8 mouse cellular contexts compared by ENCODE assay signal in the genomic region with DNA sequence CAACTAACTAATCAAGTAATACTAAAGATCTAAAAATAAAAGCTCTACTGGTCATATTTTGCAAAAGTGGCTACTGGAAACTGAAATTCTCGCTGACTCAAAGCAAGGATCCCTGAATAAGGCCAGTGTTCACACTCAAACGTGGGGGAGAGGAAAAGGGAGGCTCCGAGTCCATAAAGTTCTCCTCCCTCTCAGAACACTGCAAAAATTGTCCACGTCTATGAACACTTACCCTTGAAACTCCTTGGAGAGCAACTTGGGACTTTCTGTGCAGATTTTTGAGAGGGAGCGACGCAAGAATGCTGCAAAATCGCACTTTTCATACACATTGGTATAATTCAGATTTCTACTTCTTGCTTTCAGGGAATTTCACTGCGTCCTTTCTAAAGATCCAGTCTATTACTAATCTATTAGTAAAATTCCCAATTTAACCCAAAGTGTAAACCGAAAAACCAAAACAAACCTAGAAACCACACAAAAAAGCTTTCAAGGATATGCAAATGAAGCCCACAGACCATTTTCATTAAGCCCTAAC. TPM values are rescaled to one million over a fixed set of nuclear protein-coding genes. Genes with fewer than 3 reads are reported as not detected.
DNase-seq lines count a peak whose midpoint lies in the region; ATAC-seq lines count a peak whose summit lies in the region.

No protein-coding gene starts in this region.

- H3K9ac ChIP-seq in embryonic facial prominence, embryonic 14.5 days (ENCODE audit: low read depth, low read length): peak overlapping the region; percentile 96
- peak overlapping the region; percentile 82 for H3K9ac ChIP-seq in intestine, embryonic 14.5 days (ENCODE audit: low read length)
- H3K9ac ChIP-seq in midbrain, embryonic 14.5 days (replicated peaks; ENCODE audit: low read length): peak overlapping the region; percentile 90

- H3K27me3 ChIP-seq in megakaryocyte, embryonic 14.5 days (replicated peaks): no peaks in the 10 kb centered on the region
- no peaks in the 10 kb centered on the region for H3K27me3 ChIP-seq in embryonic facial prominence, embryonic 14.5 days (replicated peaks; ENCODE audit: control insufficient read depth, insufficient read depth, low read length)
- H3K27me3 ChIP-seq in intestine, embryonic 14.5 days (replicated peaks; ENCODE audit: control insufficient read depth, insufficient read depth, low read length): no peaks in the 10 kb centered on the region
- H3K27me3 ChIP-seq in midbrain, embryonic 14.5 days (ENCODE audit: control insufficient read depth, insufficient read depth, low read length): no peaks in the 10 kb centered on the region

- H3K9me3 ChIP-seq in megakaryocyte, embryonic 14.5 days: no peaks in the 10 kb centered on the region
- H3K9me3 ChIP-seq in embryonic facial prominence, embryonic 14.5 days (ENCODE audit: control insufficient read depth, low read length): no peaks in the 10 kb centered on the region
- H3K9me3 ChIP-seq in intestine, embryonic 14.5 days (ENCODE audit: control insufficient read depth, low read length): no peaks in the 10 kb centered on the region
- no peaks in the 10 kb centered on the region for H3K9me3 ChIP-seq in midbrain, embryonic 14.5 days (ENCODE audit: control insufficient read depth, low read length)

- H3K4me2 ChIP-seq in embryonic facial prominence, embryonic 14.5 days (ENCODE audit: low read depth, low read length): peak overlapping the region; percentile 82
- H3K4me2 ChIP-seq in intestine, embryonic 14.5 days (ENCODE audit: low read length): peak overlapping the region; percentile 62
- peak overlapping the region; percentile 91 for H3K4me2 ChIP-seq in midbrain, embryonic 14.5 days (ENCODE audit: low read length)

- peak overlapping the region; percentile 100 for H3K4me3 ChIP-seq in megakaryocyte, embryonic 14.5 days (replicated peaks)
- peak overlapping the region; percentile 92 for H3K4me3 ChIP-seq in embryonic facial prominence, embryonic 14.5 days (ENCODE audit: low read depth, low read length)
- H3K4me3 ChIP-seq in intestine, embryonic 14.5 days (ENCODE audit: low read depth, low read length): peak overlapping the region; percentile 83
- peak overlapping the region; percentile 98 for H3K4me3 ChIP-seq in midbrain, embryonic 14.5 days (replicated peaks; ENCODE audit: low read depth, low read length)

- 6% methylated on average over 9 of the region's 9 CpGs for WGBS in embryonic facial prominence, embryonic 14.5 days
- 7% methylated on average over 9 of the region's 9 CpGs for WGBS in intestine, embryonic 14.5 days
- WGBS in midbrain, embryonic 14.5 days: 13% methylated on average over 9 of the region's 9 CpGs

- peak overlapping the region; percentile 100 for H3K27ac ChIP-seq in embryonic facial prominence, embryonic 14.5 days (replicated peaks; ENCODE audit: low read depth, low read length)
- peak overlapping the region; percentile 99 for H3K27ac ChIP-seq in intestine, embryonic 14.5 days (ENCODE audit: low read depth)
- H3K27ac ChIP-seq in midbrain, embryonic 14.5 days (replicated peaks; ENCODE audit: low read depth, low read length): peak overlapping the region; percentile 98; the same call in 1 of the 2 replicates

- H3K36me3 ChIP-seq in megakaryocyte, embryonic 14.5 days (replicated peaks; ENCODE audit: low read length): peaks cover 34% of the 10 kb centered on the region
- peaks cover 7% of the 10 kb centered on the region for H3K36me3 ChIP-seq in embryonic facial prominence, embryonic 14.5 days (ENCODE audit: control insufficient read depth, insufficient read depth, low read length)
- H3K36me3 ChIP-seq in intestine, embryonic 14.5 days (ENCODE audit: control insufficient read depth, insufficient read depth, low read length): peaks cover 10% of the 10 kb centered on the region; the same call in 1 of the 2 replicates
- no peaks in the 10 kb centered on the region for H3K36me3 ChIP-seq in midbrain, embryonic 14.5 days (ENCODE audit: control insufficient read depth, insufficient read depth, low read length)

- ATAC-seq in megakaryocyte, adult 5-6 weeks (ENCODE audit: poor library complexity, severe bottlenecking): no peak
- no peak for ATAC-seq in embryonic facial prominence, embryonic 14.5 days (ENCODE audit: low read depth)
- ATAC-seq in intestine, embryonic 14.5 days (replicated peaks; ENCODE audit: low FRiP score, low TSS enrichment, low read depth): no peak
- ATAC-seq in midbrain, embryonic 14.5 days (ENCODE audit: low FRiP score, low TSS enrichment): no peak

- H3K4me1 ChIP-seq in megakaryocyte, embryonic 14.5 days: peaks cover 27% of the 10 kb centered on the region
- peaks cover 5% of the 10 kb centered on the region; the same call in 1 of the 2 replicates for H3K4me1 ChIP-seq in embryonic facial prominence, embryonic 14.5 days (ENCODE audit: control insufficient read depth, insufficient read depth, low read length)
- peaks cover 11% of the 10 kb centered on the region; the same call in 1 of the 2 replicates for H3K4me1 ChIP-seq in intestine, embryonic 14.5 days (replicated peaks; ENCODE audit: control insufficient read depth, insufficient read depth, low read length)
- peaks cover 14% of the 10 kb centered on the region; the same call in 1 of the 2 replicates for H3K4me1 ChIP-seq in midbrain, embryonic 14.5 days (ENCODE audit: control insufficient read depth, insufficient read depth, low read length)

- peak; percentile 43 for DNase-seq in embryonic facial prominence, embryonic 14.5 days (ENCODE audit: low spot score)
- no peak for DNase-seq in intestine, embryonic 14.5 days (ENCODE audit: low spot score)
- DNase-seq in midbrain, embryonic 14.5 days: peak; percentile 8
- DNase-seq in spleen, postnatal 4 days (ENCODE audit: low spot score in 2 of 2): no peak
- no peak for DNase-seq in cerebellum, postnatal 14 days
- DNase-seq in right cerebral cortex, adult 18-20 months: no peak

RNA-seq across cellular contexts. Expression of a gene that starts 1.2 kb away (rescaled TPM):
- 1.4 and 2.7 TPM in 2 replicates for polyA plus RNA-seq in megakaryocyte, embryonic 14.5 days (2012; ENCODE audit: insufficient read depth, low replicate concordance)
- 31.3 and 32.5 TPM in 2 replicates for total RNA-seq in megakaryocyte, adult 5-6 weeks (2015)
- total RNA-seq in megakaryocyte, adult 5-6 weeks (2017): 20.7 and 25.5 TPM in 2 replicates
- 46.1 and 51.2 TPM in 2 replicates for polyA plus RNA-seq in embryonic facial prominence, embryonic 14.5 days (2014; fragmentation: Nextera tagmentation; extraction: Ambion mirVana)
- 49.8 and 50.0 TPM in 2 replicates for polyA plus RNA-seq in intestine, embryonic 14.5 days (2014; fragmentation: Nextera tagmentation; extraction: Ambion mirVana)
- polyA plus RNA-seq in midbrain, embryonic 14.5 days (2014; fragmentation: Nextera tagmentation; extraction: Ambion mirVana): 45.3 and 58.8 TPM in 2 replicates

Comparison
In these comparisons a context has a peak if more than half of its experiments do, and no peak if none do; other contexts are left out.
1. DNase-seq: peak in embryonic facial prominence, embryonic 14.5 days (single experiment) and midbrain, embryonic 14.5 days (single experiment); none in intestine, embryonic 14.5 days (single experiment), spleen, postnatal 4 days (0 of 2), cerebellum, postnatal 14 days (0 of 2) and right cerebral cortex, adult 18-20 months (single experiment).
2. RNA of a gene that starts 1.2 kb away (polyA plus RNA-seq): 45.3 to 58.8 TPM in midbrain, embryonic 14.5 days, 49.8 to 50.0 TPM in intestine, embryonic 14.5 days and 46.1 to 51.2 TPM in embryonic facial prominence, embryonic 14.5 days; 1.4 to 2.7 TPM in megakaryocyte, embryonic 14.5 days; every median in the first group is over 10 times any median in the second.
3. Peak in every context shown above with its lines, with median percentiles within 50 percentile points of each other: H3K4me3 ChIP-seq, H3K27ac ChIP-seq, H3K4me2 ChIP-seq and H3K9ac ChIP-seq.